Mouse (Mus musculus) cerebral cortex, adult 2 months (tissue): ENCODE data around the gene Gbp6.

Experiments
- WGBS: fragments of 180-500 bp; shearing (Covaris S2); methylation state at CpG from one replicate; pipeline ENCODE4 v1.1.7; 2018; 5-methylcytosine and 5-hydroxymethylcytosine counted together

Gene Gbp6

DNA sequence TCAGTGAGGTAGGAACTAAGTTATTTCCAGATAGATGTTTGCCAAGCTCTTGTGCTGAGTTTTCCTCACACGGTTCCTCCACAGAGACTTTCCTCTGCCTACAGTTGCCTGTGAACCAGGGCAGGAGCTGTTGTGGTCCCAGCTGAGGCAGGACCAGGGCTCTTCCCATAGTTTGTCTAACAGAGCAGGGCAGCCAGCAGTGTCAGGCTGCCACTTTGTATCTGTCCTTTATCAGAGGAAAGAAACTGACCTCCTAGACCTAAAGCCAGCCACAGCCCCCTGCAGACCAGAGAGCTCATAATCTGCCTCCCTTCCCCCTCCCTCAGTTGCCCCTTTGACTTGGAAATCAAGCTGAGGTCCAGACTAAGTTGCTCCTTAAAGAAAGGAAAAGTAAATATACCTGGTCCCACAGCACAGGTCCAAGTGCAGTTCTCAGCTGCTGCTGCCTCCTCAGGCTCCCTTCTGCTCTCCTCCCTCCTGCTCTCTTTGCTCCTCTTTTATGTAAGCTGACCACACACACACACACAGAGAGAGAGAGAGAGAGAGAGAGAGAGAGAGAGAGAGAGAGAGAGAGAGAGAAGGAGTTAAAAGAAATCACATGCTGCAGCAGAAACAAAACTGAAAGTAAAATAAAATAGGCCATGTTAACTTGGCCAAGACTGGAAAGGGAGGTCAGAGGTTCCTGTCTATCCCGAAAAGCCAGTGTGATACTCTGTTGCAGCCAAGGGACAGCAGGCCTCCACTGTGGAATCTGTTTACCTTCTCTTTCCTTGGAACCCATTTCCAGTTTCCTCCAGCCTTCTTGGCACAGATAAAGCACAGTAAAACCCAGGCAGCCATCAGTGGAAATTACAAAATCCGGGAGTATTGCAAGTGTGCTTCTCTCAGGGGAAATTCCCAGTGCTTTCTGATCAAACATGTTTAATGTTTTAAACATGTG is at the start of gene Gbp6, which contains the start of gene Gm43302:
TSS of gene Gbp6 (minus strand) at position 473 of the 940 bp plus-strand sequence.
TSS of gene Gm43302 (minus strand) at position 470 of the 940 bp plus-strand sequence.
- WGBS = 36% methylated on average over 3 of the region's 3 CpGs

DNA sequence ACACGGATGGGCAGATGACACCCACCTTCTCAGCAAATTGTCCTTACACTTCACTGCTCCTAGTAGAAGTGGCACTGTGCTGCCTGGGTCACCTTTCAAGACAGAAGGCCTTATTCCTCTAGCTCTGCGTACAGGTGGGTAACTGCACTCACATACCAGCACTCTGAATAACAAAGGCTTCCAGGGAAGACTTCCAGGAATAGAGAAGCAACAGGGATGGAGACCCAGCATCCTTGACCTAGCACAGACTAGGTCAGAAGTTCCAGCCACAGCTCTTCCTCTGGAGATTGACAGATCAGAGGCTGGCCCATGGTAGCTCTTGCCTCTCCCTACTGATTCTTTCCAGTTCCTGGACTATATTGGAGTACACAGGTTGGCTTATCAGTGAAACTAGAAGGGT is 47.8 kb upstream of the Gbp6 start:
- 87% methylated on average over 2 of the region's 2 CpGs for WGBS

DNA sequence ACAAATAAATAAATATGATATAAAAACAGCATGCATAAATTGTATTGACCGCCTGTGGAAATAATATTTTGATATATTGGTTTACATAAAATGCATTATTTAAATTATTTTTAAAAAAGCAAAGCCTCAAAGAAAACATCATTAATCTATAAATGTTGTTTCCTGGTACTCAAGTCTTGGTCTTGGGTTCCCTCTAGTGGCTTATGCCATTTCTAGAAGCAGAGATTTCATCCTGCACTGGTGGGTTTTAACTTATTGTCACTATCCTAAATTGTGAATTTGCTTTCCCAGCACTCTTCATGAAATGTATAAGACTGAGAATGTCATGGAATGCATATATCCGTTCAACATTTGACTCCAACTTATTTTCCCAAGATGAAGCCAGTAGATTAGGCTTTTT is 29.0 kb upstream of the Gbp6 start:
- 77% methylated on average over 2 of the region's 2 CpGs for WGBS

DNA sequence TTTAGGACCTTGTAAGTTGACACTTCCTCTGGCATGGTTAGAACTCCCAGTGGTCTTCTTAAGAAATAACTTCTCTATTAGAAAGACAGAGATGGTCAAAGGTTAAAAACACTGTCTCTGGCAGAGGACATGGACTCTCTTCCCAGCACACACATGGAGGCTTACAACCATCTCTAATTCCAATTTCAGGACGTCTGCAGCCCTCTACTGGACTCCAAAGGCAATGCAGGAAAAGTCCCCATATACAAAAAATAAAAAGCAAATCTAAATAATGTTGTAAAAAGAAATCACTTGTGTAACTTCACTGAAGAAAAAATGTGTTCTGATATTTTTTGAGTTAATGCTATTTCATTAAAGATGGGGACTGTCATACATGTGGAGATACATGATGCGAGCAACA is 17.4 kb upstream of the Gbp6 start:
- WGBS = 81% methylated on average over 2 of the region's 2 CpGs

DNA sequence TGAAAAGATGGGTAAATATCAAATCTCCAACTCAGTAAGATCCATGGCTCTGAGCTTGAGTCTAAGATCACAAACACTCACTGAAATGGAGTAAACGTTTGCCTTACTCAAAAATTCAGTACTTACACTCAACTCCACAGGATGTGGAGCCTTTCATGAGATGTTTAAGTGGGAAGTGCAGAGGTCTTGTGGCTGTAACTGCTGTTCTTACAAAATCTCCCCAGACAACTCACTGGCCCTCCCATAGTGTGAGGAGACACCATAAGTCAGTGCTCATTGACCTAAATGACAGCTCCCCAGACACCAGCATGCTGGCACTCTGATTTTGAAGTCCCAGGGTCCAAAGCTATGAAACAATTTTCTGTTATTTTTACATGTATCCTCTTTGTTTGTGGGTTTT is 15.7 kb upstream of the Gbp6 start:
- WGBS = 66% methylated on average over 1 of the region's 1 CpGs

DNA sequence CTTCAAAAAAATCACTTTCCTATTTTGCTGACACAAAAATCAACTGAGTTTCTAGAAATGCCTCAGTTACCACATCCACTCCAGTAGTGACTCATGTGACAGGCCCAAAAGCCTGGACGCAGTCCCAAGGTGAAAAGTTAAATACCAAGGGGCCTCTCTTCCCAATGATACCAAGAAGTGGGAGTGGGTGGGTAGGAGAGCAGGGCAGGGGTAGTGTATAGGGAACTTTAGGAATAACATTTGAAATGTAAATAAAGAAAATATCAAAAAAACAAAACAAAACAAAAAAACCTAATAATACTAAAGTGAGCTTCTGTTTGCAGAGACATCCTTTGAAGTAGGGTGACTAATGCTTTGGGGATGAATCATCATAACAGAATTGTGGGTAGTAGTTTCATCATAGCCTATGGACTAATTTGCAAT is 12.7 kb upstream of the Gbp6 start:
- WGBS = 84% methylated on average over 1 of the region's 1 CpGs

DNA sequence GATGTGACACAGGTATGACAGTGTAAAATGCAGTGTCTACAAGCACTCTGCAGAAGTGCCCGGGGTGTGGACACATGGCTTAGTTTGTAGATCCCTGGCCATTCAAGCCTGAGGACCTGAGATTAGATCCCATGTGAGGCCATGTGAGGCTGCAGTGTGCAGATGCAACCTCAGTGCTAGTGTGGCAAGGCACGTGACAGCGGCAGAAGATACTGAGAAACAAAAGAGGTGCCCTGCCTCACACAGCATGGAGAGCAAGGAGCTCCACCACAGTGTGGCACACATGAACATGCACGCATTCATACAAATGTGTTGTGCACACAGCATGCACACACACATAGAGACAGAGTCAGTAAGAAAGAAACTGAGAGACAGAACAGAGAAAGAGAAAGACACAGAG is 12.2 kb upstream of the Gbp6 start:
- 95% methylated on average over 4 of the region's 4 CpGs for WGBS

DNA sequence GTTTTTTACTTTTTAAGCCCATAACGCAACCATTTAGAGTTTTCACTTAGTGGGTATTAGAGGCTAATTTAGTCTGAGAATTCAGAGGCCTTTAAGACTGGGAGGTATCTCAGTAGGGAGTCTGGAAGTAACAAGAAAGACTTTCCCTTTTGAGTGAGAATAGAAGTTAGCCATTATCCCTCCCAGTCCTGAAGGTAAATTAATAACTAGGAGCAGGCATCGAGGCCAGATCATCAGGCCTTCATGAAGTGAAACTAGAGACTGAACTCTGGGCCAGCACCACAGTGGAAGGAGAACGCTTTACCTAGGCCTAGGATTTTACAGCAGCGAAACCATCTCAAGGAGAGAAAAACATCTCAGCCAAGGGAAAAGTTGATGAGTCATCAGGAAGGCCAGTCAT is 8.5 kb upstream of the Gbp6 start:
- WGBS = 84% methylated on average over 4 of the region's 4 CpGs

DNA sequence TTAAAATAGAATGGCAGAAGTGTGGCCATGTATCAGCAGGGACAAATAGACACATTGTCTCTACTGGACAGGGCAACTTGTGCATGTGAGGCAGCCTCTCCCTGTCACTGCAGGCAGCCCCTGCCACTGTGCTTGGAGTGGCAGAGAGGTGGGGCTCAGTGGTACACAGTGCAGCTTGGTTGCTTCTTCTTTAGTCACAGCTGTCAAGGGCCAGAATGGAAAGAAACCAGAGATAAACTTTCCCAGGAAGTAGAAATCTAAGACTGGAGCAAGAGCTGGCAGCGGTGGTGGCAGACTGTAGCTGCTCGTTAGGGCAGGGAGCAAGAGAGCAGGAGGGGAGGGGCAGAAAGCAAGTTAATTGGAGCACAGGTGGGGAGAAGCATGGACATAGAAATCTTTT is 8.0 kb upstream of the Gbp6 start:
- WGBS = 64% methylated on average over 2 of the region's 2 CpGs

DNA sequence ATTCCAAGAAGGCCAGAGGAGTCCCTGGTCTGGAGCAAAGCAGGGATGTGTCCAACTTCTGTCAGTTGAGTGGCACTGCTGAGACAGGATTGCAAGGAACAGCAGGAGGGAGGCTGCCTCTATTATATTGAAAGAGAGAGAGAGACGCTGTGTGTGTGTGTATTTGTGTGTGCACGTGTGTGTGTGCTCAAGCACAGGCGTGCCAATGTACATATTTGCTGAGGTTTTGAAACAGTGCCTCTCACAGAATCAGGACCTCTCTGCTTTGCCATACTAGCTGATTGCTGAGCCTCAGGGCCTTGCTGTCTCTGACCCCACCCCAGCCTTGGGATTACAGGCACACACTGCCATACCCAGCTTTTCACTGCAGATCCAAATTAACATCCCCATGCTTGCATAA is 2.2 kb upstream of the Gbp6 start:
- WGBS = 91% methylated on average over 3 of the region's 3 CpGs

DNA sequence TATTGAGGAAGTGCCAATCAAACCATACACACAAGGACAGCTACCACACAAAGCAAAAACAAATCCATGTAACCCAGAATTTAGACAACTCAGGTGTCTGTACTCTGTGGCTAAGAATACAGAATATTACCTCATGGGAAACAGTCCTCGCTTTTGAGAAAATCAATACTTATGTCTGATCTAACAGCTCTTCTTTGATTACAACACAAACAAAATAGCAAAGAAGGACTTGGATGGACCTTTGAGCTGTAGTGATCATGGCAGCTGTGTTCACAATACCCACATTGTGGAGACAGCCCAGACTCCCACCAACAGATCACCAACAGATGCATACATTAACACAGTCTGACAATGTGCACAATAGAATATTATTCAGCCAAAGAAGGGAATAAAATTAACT is 1.0 kb downstream of the Gbp6 start:
- WGBS = 89% methylated on average over 1 of the region's 1 CpGs

DNA sequence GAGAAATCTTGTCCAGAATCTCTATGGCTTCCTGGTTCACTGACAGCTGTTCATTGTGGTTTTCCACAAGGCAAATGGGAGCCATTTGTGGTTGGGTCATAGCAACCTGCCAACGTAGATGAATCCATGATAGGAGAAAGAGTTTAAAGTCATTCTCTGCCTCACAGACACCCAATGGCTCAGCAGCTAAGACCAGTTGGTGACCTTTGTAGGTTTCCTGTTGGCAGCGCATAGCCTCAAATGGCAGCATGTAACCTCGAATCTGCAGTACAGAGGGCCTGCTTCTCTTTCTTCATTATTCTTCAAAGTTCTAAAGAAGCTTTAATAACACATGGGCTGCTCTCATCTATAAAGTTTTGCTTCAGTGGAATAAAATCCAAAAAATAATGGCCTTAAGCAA is 2.6 kb downstream of the Gbp6 start:
- WGBS = 90% methylated on average over 3 of the region's 3 CpGs

DNA sequence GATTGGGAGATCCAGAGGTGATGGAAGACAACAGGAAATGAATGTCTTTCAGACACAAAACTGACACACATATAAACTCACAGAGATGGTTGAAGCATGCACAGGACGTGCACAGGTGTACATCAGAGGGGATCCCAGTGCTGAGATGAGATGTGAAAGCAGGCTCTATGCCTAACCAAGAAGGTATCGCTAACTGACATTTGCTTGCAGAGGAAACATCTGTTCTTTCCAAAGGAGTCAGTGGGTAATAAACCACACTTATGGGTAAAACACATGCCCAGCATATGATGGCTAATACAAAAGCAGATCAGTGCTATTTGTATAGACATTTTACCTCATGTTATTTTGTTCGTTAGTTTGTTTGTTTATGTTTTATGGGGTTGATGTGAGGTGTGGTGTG is 32.8 kb downstream of the Gbp6 start:
- WGBS = no CpG with 5 or more reads among the region's 3 CpGs

DNA sequence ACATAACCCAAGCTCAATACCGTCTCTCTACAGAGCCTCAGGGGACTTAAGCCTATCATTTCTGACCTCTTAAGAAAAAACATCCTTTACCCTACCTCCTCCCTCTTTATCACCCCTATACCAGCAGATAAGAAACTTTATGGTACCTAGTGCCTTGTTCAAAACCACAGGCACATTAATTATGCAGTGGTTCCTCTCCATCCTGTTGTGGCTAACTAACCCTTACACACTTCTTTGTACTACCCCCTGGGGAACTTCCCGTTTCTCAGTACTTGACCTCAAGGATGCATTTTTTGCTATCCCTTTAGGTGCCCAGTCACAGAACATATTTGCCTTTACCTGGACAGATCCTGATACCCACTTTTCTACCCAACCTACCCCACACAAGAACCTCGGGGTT is 48.8 kb downstream of the Gbp6 start:
- 82% methylated on average over 3 of the region's 3 CpGs for WGBS

DNA sequence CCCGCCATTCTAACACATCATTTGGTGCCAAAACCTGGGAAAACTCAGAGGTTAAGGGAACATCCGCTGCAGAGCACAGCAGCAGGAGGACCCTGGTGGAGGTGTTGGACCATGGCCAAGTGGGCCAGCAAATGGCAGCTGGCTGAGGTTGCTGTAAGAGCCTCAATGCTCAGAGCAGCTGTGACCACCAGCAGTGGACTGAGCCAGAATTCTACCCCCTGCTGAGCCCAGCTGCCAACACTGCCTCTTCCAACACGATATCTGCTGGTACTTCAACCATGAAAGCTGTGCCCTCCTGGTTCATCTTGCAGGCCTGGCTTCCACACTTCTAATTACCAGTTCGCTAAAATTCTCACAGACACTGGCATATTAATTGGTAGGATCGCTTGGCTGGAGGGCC is 52.5 kb downstream of the Gbp6 start:
- WGBS = 69% methylated on average over 5 of the region's 5 CpGs

DNA sequence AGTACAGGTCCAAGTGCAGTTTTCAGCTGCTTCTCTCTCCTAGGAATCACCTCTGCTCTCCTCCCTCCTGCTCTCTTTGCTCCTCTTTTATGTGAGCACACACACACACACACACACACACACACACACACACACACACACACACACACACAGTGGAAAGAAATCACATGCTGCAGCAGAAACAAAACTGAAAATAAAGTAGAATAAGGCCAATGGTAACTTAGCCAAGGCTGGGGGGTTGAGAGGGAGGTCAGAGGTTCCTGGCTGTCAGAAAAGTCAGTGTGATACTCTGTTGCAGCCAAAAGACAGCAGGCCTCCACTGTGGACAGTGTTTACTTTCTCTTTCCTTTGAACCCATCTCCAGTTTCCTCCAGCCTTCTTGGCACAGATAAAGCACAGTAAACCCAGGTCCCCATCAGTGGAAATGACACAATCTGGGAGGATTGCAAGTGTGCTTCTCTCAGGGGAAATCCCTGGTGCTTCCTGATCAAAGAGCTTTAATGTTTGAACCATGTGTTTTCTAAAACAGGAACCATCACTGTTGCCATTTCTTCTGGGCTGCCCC is 53.9 kb downstream of the Gbp6 start, which contains the start of gene Gbp10:
TSS of gene Gbp10 (minus strand) at position 51 of the 565 bp plus-strand sequence.

DNA sequence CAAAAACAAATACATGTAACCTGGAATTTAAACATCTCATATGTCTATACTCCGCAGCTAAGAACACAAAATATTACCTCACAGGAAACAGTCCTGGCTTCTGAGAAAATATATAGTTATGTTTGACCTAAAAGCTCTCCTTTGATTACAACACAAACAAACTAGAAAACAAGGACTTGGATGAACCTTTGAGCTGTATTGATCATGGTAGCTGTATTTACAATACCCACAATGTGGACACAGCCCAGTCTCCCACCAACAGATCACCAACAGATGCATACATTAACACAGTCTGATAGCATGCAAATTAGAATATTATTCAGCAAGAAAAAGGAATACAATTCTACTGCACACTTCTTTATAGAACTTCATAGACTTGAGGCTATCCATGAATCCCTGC is 55.1 kb downstream of the Gbp6 start:
- WGBS = 98% methylated on average over 1 of the region's 1 CpGs

DNA sequence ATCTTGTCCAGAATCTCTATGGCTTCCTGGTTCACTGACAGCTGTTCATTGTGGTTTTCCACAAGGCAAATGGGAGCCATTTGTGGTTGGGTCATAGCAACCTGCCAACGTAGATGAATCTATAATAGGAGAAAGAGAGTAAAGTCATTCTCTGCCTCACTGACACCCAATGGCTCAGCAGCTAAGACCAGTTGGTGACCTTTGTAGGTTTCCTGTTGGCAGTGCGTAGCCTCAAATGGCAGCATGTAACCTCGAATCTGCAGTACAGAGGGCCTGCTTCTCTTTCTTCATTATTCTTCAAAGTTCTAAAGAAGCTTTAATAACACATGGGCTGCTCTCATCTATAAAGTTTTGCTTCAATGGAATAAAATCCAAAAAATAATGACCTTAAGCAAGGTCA is 57.5 kb downstream of the Gbp6 start:
- 95% methylated on average over 3 of the region's 3 CpGs for WGBS
